Mouse (Mus musculus): ENCODE results near the gene Frrs1l.

Frrs1l gene

GRCm38 (mm10) chr4:56914338-56914737 lies 75.9 kb downstream of the Frrs1l start:
- no peak for DNase-seq (ENCODE audit: low spot score)

GRCm38 (mm10) chr4:56912382-56913001 lies 77.7 kb downstream of the Frrs1l start:
- DNase-seq (ENCODE audit: low spot score), result no peak

GRCm38 (mm10) chr4:56909568-56909967 lies 80.6 kb downstream of the Frrs1l start:
- DNase-seq (ENCODE audit: low spot score), result no peak

- no peak for DNase-seq (ENCODE audit: low spot score)
These were observed 82.5 kb downstream of the Frrs1l start for GRCm38 (mm10) chr4:56907671-56908070.
